Mouse (Mus musculus) mouse trophoblast stem cell (cell line): ENCODE results near the gene Mark4.

Source experiments
- in situ Hi-C, 2 experiments: fragments of 300-500 bp; cut with MseI, MboI; formaldehyde crosslinking; loops; 2 replicates in 1 of 2; 3 replicates in 1 of 2; pipeline ENCODE4 v1.15.1; 2025

Gene Mark4

DNA sequence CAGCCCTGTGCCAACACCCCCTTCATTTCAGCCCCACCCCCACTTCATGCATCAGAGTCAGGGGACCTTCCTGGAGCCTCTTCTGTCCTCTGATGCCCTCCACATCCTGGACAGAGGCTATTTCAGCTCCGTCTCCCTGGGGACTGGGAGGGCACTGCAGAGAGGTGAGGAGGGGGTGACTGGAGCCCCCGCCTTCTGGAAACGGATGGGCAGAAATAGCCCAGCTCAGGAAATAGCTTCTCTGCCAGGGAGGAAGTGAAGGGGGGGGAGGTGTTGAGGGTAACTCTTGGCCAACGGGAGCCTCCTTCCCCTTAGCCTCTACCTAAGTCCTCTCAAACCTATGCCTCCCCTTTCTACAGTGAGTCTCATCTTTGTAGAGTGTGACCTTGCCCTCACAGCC lies 13.8 kb upstream of the Mark4 start:
- in situ Hi-C loops: no loop called here

DNA sequence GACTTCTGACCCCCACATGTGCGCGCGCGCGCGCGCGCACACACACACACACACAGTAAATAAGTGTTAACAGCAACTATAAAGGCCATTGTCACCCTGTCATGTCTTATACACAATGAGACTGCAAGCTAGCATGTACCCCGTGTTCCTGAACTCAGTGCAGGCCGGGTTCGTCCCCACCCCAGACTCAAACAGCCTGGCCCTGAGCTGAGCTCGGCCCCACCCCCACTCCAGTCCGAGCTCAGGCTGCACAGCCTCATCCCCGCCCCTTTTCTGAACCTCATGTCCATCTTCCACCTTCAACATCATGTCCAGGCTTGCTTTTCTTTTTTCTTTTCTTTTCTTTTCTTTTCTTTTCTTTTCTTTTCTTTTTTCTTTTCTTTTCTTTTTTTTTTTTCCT lies 11.7 kb upstream of the Mark4 start:
- in situ Hi-C loops: no loop called here

DNA sequence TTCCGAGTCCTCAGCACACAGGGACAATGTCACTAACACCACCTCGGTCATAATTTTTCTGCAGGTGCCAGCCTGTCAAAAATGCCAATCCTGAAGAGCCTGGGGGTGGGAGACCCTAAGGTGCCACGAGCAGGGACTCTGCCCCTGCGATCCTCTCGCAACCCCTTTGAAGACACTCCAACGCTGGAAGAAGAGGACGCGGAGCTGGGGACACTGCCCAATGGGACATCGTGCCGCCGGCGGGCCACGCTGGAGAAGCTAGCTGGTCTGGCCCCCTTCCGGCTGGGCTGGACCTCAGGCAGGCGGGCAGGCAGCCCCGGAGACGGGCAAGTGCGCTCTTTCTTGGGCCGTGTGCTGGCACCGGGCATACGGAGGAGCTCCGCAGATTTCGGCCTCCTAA lies 10.8 kb upstream of the Mark4 start:
- in situ Hi-C loops: no loop called here

DNA sequence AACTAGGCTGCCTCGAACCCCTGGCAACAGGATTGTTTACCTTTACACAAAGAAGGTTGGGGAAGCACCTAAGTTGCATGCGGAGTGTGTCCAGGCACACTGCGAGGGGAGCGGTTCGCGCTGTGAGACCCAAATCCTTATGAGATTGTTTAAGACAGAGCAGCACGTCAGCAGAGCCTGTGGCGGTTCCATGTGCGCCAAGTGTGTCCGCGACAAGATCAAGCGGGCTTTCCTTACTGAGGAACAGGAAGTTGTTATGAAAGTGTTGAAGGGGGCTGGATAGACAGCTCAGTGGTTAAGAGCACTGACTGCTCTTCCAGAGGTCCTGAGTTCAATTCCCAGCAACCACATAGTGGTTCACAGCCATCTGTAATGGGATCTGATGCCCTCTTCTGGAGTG lies 9.7 kb upstream of the Mark4 start:
- in situ Hi-C loops: no loop called here

DNA sequence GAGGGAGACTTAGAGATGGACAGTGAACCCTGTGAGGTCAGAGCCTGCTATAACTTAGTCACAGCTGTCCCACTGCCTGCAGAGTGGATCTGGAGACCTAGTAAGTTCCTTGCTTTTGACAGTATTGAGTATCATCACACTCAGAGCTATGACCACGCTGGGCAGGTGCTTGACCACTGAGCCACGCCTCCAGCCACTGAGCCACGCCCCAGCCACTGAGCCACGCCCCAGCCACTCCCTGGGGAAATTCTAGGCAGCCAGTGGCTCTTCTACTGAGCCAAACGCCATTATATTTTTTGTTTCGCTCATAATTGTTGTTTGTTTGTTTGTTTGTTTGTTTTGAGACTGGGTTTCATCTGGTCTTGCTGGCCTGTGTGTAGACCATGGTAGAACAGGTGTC lies 9.0 kb upstream of the Mark4 start:
- in situ Hi-C loops: no loop called here

DNA sequence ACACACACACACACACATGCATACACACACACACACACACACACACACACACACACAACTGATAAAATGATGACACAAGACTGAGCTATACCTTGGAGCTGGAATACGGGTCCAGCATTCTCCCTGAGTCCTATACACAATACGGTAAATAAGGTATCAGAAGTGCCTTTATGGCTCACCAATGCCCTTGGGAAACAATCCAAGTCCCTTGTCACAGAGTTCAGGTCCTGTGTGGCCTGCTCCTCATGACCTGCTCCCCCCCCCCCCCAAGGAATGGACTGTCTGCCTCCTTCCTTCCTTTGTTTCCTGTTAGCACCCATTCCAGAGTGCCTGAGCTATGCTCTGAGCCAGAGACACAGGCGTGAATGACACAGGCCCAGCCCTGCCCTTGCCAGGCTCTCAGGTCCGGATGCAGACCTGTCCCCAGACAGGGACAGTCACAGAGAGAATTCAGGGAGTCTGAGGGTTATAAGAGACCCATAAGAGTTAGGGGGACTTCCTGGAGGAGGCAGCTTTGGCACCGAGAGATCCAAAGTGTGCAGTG lies 8.1 kb upstream of the Mark4 start:
- in situ Hi-C loops: no loop called here

DNA sequence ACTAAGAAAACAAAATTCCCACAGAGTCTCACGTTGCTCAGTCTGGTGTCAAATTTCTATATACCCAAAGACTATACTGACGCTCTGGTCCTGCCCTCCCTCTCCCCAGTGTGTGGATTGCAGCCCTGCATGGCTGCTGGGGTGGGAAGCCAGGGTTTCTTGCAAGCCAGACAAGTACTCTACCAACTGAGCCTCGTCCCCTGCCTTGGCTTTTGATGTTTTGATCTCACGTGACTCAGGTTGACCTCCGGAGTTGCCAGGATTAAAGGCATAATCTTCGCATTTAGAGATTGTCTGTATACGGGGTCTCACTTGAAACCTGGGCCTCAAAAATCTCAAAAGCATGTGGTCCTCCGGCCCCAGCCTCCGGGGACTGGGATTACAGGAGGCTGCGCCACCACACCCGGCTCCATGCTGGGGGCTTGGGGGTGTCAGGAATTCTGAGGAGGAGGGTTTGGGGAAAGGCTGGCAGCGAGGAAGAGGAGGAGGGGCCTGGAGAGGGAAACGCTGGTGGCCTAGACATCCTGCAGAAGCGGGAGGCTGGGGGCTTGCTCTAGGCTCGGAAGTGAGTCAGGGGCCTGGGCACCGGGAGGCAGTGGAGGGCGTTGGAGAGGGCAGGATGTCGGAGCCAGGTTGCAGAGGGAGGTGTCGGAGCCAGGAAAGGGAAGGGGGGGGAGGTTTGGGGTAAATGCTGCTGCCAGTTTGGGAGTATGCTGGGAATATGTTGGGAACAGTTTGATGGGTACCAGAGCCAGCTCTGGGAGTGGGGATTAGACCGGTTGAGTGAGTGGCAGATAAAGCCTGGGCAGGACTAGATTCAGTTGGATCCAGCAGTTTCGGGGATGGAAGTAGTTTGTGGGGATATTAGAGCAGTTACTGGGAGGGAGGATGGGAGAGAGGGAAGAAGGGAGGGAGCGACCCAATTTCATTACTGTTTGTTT lies 6.0 kb upstream of the Mark4 start:
- in situ Hi-C loops: no loop called here

DNA sequence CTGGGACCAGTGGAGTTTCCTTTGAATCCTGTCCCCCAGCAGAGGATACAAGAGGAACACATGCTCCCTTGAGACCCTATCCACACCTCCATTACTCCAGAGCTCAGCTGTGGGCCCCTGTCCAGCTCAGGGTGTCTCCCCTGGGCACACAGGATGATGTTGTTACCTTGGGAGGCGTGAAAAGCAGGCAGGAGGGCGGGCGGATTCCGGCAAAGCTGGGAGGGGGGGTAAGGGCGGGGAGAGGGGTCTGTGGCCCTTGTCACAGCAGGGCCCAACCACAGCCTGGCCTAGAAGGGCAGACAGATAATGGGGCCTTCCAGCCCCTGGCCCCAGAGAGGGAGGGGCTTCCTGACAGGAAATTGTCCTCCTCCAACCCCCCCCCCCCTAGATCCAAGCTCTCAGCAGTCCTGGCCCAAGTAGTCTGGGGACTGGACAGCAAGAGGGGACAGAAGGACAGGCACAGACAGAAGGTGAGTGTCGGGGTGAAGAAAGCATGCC lies 4.3 kb upstream of the Mark4 start, which contains the start of gene Exoc3l2:
Gene Exoc3l2 (plus strand): TSS at position 448 of the 498 bp plus-strand sequence.
- in situ Hi-C loops: no loop called here

DNA sequence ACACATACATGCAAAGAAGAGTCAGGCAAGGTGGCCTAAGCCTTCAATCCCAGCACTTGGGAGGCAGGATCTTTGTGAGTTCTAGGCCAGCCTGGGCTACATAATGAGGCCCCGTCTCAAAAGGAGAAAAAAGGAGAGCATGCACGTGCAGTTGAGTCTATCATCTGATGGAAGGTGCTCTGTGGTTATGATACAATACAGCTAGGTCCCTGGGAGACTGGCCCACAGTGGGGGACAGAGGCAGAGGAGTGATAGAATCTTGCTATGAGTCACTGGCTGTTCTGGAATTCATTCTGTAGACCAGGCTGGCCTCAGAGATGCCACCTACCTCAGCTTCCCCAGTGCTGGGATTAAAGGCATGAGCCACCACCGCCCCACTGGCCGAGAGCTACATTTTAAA lies 3.8 kb upstream of the Mark4 start:
- in situ Hi-C loops: no loop called here

DNA sequence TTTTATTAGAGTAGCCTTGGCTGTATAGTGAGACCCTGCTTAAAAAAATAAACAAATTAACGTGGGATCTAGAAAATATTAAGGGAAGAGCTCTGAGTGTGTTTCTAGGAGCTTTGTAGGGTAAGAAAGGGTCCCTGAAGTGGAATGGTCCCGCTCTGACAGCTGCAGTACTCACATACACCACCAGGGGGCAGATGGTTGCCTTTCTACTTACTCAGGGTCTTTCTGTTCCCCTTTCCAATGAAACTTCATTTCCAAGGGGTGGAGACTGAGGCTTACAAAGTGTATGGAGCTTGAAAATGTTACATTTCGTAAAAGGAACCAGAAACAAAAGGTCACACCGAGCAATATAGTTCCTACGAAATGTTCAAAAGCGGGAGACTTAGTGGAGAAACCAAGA lies 2.9 kb upstream of the Mark4 start:
- in situ Hi-C loops: no loop called here

DNA sequence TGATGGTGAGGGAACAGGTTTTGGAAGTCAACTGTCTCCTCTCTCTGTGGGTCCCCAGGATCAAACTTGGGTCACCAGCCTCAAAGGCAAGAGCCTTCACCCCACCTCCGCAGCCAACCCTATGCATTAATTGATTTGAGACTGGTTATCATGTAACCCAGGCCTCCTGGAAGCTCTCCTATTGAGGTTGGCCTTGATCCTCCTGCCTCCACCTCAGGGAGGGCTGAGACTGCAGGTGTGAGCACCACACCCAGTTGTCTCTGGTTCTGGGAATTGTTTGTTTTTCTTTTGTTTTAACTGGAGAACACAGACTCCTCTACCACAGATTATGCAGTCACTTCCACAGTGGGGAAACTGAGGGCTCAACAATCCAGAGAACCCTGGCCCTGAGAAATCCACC lies 1.9 kb upstream of the Mark4 start:
- in situ Hi-C loops: no loop called here

DNA sequence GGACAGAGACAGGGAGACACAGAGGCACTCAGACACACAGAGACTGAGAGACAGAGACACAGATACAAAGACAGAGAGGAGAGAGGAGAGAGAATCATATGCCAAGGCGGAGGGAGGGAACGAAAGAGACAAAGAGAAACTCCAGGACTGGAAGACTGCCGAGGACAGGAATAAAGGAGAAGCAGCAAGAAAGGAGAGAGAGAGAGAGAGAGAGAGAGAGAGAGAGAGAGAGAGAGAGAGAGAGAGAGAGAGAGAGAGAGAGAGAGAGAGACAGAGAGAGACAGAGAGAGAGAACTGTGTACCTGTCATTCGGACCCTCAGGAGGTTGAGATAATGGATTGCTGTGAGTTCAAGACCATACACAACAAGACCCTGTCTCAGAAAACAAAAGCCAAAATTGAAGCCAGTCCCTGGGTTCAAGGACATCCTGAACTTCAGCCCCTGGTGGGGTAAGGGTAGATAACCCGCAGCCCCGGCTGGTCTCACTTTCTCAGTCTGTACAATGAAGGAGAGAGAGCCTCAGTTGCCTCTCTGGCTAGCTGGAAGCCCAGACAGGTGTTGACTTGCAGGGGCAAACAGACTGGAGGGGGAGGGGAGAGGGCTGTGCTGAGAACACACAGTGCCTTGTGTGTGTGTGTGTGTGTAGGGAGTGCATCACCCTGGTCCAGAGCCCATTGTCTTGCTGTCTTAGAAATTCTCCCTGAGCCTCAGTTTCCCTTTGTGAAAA lies 686 bp upstream of the Mark4 start:
- in situ Hi-C loops: no loop called here

DNA sequence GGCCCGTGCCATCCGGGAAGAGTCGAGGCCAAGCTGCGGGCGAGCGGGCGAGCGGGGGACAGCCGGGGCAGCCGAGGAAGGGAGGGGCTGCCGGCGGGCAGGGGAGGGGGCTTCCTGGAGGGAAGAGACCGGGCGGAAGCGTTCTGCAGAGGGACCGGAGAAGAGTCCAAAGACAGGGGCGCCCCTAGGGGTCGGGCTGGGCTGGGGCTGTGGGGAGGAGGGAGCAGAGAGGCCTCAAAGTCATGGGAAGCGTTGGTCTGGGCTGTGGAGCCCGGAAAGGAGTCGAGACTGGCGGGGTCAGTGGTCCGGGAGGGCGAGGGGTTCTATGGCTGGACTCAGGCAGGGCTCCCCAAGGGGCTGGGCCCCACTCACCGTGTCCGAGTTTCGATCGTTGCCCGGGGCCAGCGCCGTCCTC lies 542 bp downstream of the Mark4 start:
- in situ Hi-C loops: no loop called here

DNA sequence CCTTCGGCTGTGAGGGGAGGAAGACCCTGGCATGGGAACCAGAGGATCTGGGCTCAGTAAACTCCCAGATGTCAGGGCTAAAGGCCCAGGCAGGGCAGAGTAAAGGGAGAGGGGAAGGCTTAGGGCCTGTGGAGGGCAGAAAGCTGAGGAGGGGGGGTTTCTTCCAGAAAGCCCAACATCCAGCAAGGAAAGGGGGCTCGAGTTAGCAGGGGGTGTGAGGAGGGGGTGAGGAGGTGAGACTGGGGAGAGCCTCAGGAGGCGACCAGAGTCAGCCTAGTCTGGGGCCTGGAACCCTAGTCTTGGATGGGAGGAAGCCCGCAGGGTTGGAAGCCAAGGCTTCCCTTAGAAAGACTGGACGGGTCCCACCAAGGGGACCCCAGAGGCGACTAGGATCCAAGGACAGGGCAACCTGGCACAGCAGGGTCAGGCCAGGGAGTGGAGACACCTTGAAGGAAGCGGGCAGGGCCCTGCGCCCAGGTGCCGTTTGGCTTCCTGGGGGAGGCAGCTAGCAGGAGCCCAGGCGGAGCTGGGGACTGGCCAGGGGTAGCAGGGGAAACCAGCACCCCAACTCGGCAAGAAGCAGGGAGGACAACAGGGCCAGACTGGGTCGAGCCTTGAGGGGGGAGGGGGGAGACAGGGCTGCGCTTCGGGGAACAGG lies 1.1 kb downstream of the Mark4 start:
- in situ Hi-C loops: no loop called here

DNA sequence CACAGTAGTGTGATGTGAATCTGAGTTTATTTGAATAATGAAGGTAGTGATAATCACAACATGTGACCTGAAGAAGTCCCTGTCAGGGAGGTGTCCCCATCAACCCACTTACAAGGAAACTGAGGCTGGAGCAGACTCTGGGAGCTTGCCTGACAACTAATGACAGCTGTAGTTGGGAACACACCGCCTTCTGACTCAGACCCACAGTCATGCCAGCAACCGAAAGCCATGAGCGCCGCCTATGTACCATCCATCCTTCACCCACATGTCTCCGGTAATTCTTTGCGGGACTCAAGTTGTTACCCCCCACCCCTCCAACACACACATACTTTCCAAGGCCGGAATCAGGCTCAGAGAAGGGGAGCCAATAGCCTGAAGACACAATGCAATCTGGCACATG lies 2.0 kb downstream of the Mark4 start:
- in situ Hi-C loops: no loop called here

DNA sequence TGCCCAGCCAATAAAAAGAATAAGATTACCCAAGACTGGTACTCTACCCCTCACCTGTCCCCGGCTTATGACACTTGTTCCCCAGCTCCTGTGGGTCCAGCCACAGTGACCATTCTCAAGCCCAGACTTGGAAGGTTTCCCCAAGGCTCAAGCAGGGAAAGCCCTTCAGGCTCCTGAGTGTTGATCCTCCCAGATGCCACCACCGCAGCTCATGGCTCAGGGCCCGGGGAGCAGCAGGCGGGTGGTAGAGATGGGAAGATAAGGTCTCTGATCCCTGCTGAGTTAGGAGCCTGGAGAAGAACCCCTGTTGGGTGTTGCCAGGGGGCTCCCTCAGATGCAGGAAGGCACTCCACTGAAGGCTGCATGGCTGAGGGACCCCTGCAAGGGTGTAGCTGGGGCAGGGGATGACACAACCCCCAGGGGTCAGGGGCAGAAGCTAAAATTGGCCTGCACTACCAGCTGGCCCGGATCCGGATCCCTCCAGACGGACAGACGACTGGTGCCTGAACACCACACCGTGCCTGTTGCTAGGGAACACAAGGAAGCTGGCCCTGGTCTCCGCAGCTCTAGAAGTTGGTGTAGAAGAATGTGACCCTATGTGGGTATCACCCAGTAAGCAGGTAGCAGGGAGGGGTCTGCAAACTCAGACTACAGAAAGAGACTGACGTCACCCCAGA lies 2.7 kb downstream of the Mark4 start:
- in situ Hi-C loops: no loop called here

DNA sequence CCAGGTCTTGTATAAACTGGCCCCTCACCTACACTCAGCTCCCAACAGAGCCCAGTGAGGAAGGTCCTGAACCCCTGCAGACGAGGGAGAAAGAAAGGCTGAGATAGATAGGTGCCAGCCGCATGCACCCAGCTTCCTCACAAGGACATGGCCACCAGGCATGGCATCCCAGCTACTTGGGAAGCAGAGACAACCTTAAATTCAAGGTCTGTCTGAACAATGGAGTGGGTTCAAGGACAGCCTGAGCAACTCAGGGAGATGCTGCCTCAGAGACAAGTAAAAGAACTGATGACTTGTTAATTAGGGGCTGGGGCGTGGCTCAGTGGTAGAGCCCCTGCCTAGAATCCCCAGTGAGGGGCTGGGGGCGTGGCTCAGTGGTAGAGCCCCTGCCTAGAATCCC lies 3.4 kb downstream of the Mark4 start:
- in situ Hi-C loops: no loop called here

DNA sequence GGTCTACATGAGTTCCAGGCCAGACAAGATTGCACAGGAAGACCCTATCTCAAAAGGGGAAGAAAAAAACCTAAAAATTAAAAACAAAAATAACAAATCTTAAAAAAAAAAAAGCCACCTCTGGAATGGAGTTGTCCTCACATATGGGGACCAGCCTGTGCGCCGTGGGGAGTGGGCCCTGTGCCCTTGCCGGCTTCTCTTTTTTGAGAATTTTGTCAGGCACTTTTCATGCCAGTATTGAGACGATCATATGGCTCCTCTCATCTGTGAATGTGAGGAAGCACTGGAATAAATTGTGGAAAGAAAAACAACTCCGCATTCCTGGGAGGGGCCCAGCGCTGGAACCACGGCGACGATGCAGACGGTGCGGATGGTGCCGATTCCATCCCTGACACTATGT lies 9.5 kb downstream of the Mark4 start:
- in situ Hi-C loops: no loop called here

DNA sequence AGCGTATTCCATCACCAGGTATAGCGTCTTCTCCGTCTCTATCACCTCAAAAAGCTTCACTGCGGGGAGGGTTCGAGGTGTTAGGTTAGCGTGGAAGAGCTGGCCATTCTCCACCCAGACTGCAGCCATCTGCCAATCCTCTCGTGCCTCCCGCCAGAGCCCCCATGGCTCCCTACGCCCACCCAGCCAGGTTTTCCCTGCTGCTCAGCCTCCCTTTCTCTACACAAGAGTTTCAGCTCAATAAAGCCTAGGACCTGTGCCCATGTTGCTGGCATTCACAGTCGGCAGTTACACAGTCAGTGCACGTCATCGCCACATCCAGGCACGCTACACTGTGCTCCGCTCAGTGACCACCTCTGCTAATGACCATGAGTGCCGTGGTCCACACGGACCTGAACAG lies 10.9 kb downstream of the Mark4 start:
- in situ Hi-C loops: no loop called here

DNA sequence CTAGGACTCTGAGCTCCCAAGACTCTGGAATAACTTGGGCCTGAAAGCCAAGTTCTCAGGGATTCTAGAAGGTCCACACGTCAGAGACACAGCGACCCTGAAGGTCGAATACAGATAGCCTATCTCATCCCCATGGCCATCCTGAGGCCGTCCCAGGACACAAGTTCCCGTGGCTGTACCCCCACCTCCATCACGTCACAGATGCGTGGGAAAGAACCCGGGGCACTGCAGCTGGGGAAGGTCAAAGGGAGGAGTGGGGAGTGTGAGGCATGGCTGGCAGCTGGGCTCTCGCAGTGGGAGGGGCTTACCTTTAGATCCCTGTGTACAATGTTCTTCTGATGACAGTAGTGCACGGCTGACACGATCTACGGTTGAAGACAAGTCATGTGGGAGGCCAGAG lies 13.8 kb downstream of the Mark4 start:
- in situ Hi-C loops: loop anchor here in 1 of 2 experiments (5.0 kb wide), 1 partner anchor 52 kb away; no protein-coding TSS in a partner anchor

DNA sequence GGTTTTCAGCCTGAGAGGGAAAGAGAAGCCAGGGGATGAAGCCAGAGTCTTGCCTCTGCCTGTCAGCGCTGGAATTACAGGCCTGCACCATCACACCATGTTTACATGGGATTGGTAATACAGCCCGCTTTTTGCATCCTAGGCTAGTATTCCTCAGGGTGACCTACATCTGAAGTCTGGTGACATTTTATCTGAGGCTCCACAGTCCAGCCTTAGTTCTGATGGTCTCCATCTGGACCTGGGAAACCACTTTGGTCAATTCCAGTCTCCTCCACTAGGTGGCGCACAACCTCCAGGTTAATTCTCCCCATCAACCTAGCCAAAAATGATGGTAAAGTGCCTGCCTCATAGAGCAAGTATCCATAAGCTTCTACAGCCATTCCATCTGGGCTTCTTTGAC lies 15.3 kb downstream of the Mark4 start:
- in situ Hi-C loops: loop anchor here in 1 of 2 experiments (5.0 kb wide), 1 partner anchor 51 kb away; no protein-coding TSS in a partner anchor
